ENCODE assay signal across 10 mouse cellular contexts in genomic region chr8:84021096-84021495, GRCm38 (mm10). TPM values are rescaled to one million over a fixed set of nuclear protein-coding genes. Genes with fewer than 3 reads are reported as not detected.
DNase-seq lines count a peak whose midpoint lies in the region; ATAC-seq and TF ChIP-seq lines count a peak whose summit lies in the region.
"Had no signal": no experiment of that assay in that cellular context is flagged by ENCODE, and none has a peak within 500 bp of the region (broad histone marks: within the 10 kb centered on the region; RNA-seq: fewer than 3 reads in every experiment).

Palm3 (plus strand) TSS chr8:84021471.

- WGBS in lung, adult 2 months, result 20% methylated on average over 18 of the region's 18 CpGs
- 4% methylated on average over 18 of the region's 18 CpGs for WGBS in kidney, embryonic 14.5 days
- 8% methylated on average over 18 of the region's 18 CpGs for WGBS in stomach, embryonic 16.5 days

- no peaks in the 10 kb centered on the region for H3K36me3 ChIP-seq in kidney, embryonic 14.5 days (ENCODE audit: control insufficient read depth, insufficient read depth, low read length)
- H3K36me3 ChIP-seq in stomach, embryonic 16.5 days (ENCODE audit: control insufficient read depth, insufficient read depth, low read length), result no peaks in the 10 kb centered on the region
- H3K36me3 ChIP-seq: liver, embryonic 15.5 days had no signal

- no peaks in the 10 kb centered on the region; the same call in none of the 2 replicates for H3K4me1 ChIP-seq in lung, adult 2 months (ENCODE audit: control insufficient read depth, insufficient read depth, low read length)
- H3K4me1 ChIP-seq in kidney, embryonic 14.5 days (ENCODE audit: control insufficient read depth, insufficient read depth, low read length), result peaks cover 39% of the 10 kb centered on the region
- H3K4me1 ChIP-seq in stomach, embryonic 16.5 days (ENCODE audit: control insufficient read depth, insufficient read depth, low read length), result peaks cover 28% of the 10 kb centered on the region

- H3K9ac ChIP-seq in kidney, embryonic 14.5 days (ENCODE audit: low read depth, low read length), result peak within 1 kb of the TSS; percentile 44
- H3K9ac ChIP-seq in stomach, embryonic 16.5 days (ENCODE audit: low read length), result peak within 1 kb of the TSS; percentile 29
- H3K9ac ChIP-seq: liver, embryonic 15.5 days had no signal

- no peak for TF ChIP-seq CTCF in gastrocnemius, adult 2 months (IDR thresholded peaks at IDR 0.05)
- TF ChIP-seq CTCF in lung, adult 2 months (IDR thresholded peaks at IDR 0.05; ENCODE audit: insufficient read depth, low read length), result no peak

- TF ChIP-seq POLR2A in lung, adult 2 months (IDR thresholded peaks at IDR 0.05; ENCODE audit: borderline replicate concordance, extremely low read depth, low read depth, low read length), result no peak

- intact Hi-C loops in gastrocnemius, adult 2 months (cut with DNase I), result no loop called here

- peak; percentile 85 for ATAC-seq in kidney, embryonic 14.5 days (ENCODE audit: low FRiP score, low TSS enrichment)
- ATAC-seq in stomach, embryonic 16.5 days (ENCODE audit: insufficient read depth, low FRiP score), result peak; percentile 87

- H3K9me3 ChIP-seq in kidney, embryonic 14.5 days (ENCODE audit: control insufficient read depth, low read length), result no peaks in the 10 kb centered on the region
- H3K9me3 ChIP-seq in stomach, embryonic 16.5 days (replicated peaks; ENCODE audit: control insufficient read depth, low read length), result no peaks in the 10 kb centered on the region
- H3K9me3 ChIP-seq: liver, embryonic 15.5 days had no signal

- DNase-seq in gastrocnemius, adult 2 months, result peak; percentile 33
- no peak for DNase-seq in gastrocnemius, postnatal 25 days
- peak; percentile 21 for DNase-seq in lung, postnatal 10 days
- no peak for DNase-seq in lung, adult 2 months
- DNase-seq in right cerebral cortex, postnatal 10 days (ENCODE audit: low spot score in 2 of 2), result no peak
- no peak for DNase-seq in thymus, postnatal 36 days
- DNase-seq: embryo, embryonic 11 days had no signal

- peak within 1 kb of the TSS; percentile 41 for H3K4me2 ChIP-seq in kidney, embryonic 14.5 days (replicated peaks; ENCODE audit: low read depth, low read length)
- H3K4me2 ChIP-seq in stomach, embryonic 16.5 days (ENCODE audit: low read depth, low read length), result peak within 1 kb of the TSS; percentile 37
- H3K4me2 ChIP-seq: liver, embryonic 15.5 days had no signal

- H3K27ac ChIP-seq in gastrocnemius, adult 2 months, result peak within 1 kb of the TSS; percentile 5; the same call in 1 of the 2 replicates
- H3K27ac ChIP-seq in kidney, embryonic 14.5 days (ENCODE audit: low read depth, low read length), result peak within 1 kb of the TSS; percentile 78
- H3K27ac ChIP-seq in stomach, embryonic 16.5 days (ENCODE audit: low read length), result 0 out of 2 replicates have a peak within 1 kb of the TSS, but pooled peaks have one; percentile 4
- H3K27ac ChIP-seq: liver, embryonic 15.5 days had no signal

- no peak within 1 kb of the TSS for H3K4me3 ChIP-seq in gastrocnemius, adult 2 months
- no peak within 1 kb of the TSS for H3K4me3 ChIP-seq in lung, adult 2 months (replicated peaks; ENCODE audit: extremely low read depth, low read depth, low read length)
- H3K4me3 ChIP-seq in kidney, embryonic 14.5 days (ENCODE audit: low read length), result peak within 1 kb of the TSS; percentile 23
- peak within 1 kb of the TSS; percentile 10 for H3K4me3 ChIP-seq in stomach, embryonic 16.5 days (replicated peaks; ENCODE audit: low read length)
- H3K4me3 ChIP-seq: liver, embryonic 15.5 days had no signal

- no peaks in the 10 kb centered on the region for H3K27me3 ChIP-seq in kidney, embryonic 14.5 days (ENCODE audit: control insufficient read depth, insufficient read depth, low read length)
- H3K27me3 ChIP-seq in stomach, embryonic 16.5 days (ENCODE audit: control insufficient read depth, insufficient read depth, low read length), result no peaks in the 10 kb centered on the region

RNA-seq across cellular contexts. Expression of gene Palm3, which starts in this region (rescaled TPM):
- total RNA-seq in gastrocnemius, adult 2 months (2021), result under 1 TPM in 1 of 2 experiments, not detected in 1; 0.31 TPM
- under 1 TPM; 0.26 to 0.32 TPM for total RNA-seq in gastrocnemius, postnatal 25 days (2021)
- 0.42 and 0.89 TPM in 2 replicates for polyA plus RNA-seq in lung, adult 2 months (2012; rRNA removed)
- 5.9 and 7.4 TPM in 2 replicates for polyA plus RNA-seq in kidney, embryonic 14.5 days (2014; fragmentation: Nextera tagmentation; extraction: Ambion mirVana)
- 4.1 and 4.9 TPM in 2 replicates for polyA plus RNA-seq in stomach, embryonic 16.5 days (2015; fragmentation: Nextera tagmentation; extraction: Ambion mirVana)

Comparison
In these comparisons a context has a peak if more than half of its experiments do, and no peak if none do; other contexts are left out.
1. Peak in DNase-seq and H3K27ac ChIP-seq in gastrocnemius, adult 2 months; RNA of the gene not detected or under 1 TPM.
2. H3K27ac ChIP-seq: peak in every context shown above with its lines; median percentile 78 in kidney, embryonic 14.5 days; 5 in gastrocnemius, adult 2 months; 4 in stomach, embryonic 16.5 days.
3. H3K4me3 ChIP-seq: peak in kidney, embryonic 14.5 days (single experiment) and stomach, embryonic 16.5 days (single experiment); none in gastrocnemius, adult 2 months (single experiment) and lung, adult 2 months (single experiment).